Mouse (Mus musculus) heart, adult 2 months (tissue): ENCODE results near the gene Acot6.

Experiments
- CTCF ChIP-seq: fragments of 200-600 bp; IDR thresholded peaks from 2 replicates; pipeline ENCODE4 v1.8.1; 2022; ENCODE audit warnings: antibody characterized with exemption, mild to moderate bottlenecking, moderate library complexity
- EP300 ChIP-seq: fragments of 200-500 bp; IDR thresholded peaks from 2 replicates; pipeline ENCODE4 v1.6.1; 2011; ENCODE audit warnings: low read depth, low read length, control low read depth; ENCODE audit not compliant: insufficient read depth
- POLR2A ChIP-seq: fragments of 200-500 bp; IDR thresholded peaks from 2 replicates; pipeline ENCODE4 v1.6.1; 2011; ENCODE audit warnings: mild to moderate bottlenecking, low read depth, low read length, control low read depth; ENCODE audit not compliant: insufficient read depth

DNA sequence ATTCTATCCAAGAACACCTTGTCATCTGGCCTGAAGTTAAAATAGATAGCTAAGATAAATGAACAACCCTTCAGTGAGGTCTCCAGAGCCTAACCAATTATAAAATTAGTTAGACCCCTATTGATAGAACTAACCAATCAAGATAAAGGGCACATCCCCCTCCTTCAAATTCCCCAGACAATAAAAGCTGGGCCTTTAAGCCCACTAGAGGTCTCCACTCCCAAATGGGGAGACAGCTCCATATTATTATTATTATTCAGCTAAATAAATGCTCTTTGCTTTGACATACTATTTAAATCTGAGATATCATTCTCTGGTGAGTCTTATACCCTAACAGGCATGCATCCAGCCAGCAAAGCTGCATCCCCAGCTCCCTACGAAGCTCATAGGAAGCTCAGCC is 9.5 kb downstream of the Acot6 start:
- TF ChIP-seq CTCF, result 0 out of 2 replicates have a peak, but pooled peaks have one; percentile 5
- TF ChIP-seq POLR2A, result no peak
- TF ChIP-seq EP300, result no peak
